Mouse (Mus musculus) C2C12 (cell line): ENCODE data around the gene Pla2g4c.

Experiments
- CEBPB ChIP-seq: IDR thresholded peaks from one replicate; pipeline ENCODE4 v1.6.1; 2011; ENCODE audit warnings: low read depth, mild to moderate bottlenecking, control low read depth, moderate library complexity
- CTCF ChIP-seq: IDR thresholded peaks from one replicate; pipeline ENCODE4 v1.5.1; 2011; ENCODE audit not compliant: control insufficient read depth, insufficient read depth, insufficient read length
- FOSL1 ChIP-seq: IDR thresholded peaks from one replicate; pipeline ENCODE4 v1.8.0; 2011; ENCODE audit warnings: mild to moderate bottlenecking, low read length; ENCODE audit not compliant: poor library complexity, insufficient read depth, severe bottlenecking
- MAX ChIP-seq: IDR thresholded peaks from one replicate; pipeline ENCODE4 v1.6.1; 2011; ENCODE audit warnings: mild to moderate bottlenecking, control low read depth
- MYOD1 ChIP-seq: IDR thresholded peaks from one replicate; pipeline ENCODE4 v1.6.1; 2011; ENCODE audit warnings: low read depth; ENCODE audit not compliant: control insufficient read depth, insufficient read length
- MYOG ChIP-seq: IDR thresholded peaks from one replicate; pipeline ENCODE4 v1.6.1; 2011; ENCODE audit not compliant: control insufficient read depth, insufficient read length; ENCODE audit errors: extremely low read depth
- USF1 ChIP-seq: IDR thresholded peaks from one replicate; pipeline ENCODE4 v1.6.1; 2011; ENCODE audit warnings: low read depth, mild to moderate bottlenecking, control low read depth, moderate library complexity

DNA sequence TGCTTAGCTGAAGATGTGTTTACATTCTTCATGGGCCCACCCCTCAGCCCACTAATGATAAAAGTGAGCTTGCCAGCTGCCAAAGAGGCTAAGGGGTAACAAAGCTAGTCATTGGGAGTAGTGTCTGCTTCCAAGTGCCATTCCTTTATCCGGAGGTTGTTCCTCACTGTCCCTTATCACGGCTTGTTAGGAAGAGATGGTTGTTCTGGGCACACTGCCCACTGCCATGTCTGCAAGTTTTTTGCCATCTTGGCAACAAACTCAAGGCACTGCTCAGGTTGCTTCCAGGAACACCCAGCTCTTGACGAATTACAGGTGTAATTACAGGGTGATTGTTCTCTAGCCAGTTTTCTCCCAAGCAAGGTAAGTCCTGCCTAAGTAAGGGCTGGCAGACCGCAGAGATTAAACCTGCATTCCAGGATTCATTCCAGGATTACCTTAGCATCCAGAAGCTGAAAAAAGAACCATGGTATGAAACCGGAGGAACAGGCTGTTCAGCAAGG, 10.3 kb upstream of the Pla2g4c start:
- TF ChIP-seq CTCF (no peak), MAX (no peak), FOSL1 (no peak), MYOD1 (no peak), CEBPB (no peak), MYOG (no peak), USF1 (no peak)
